Mouse (Mus musculus) adrenal gland, postnatal 10 days (tissue): ENCODE results near the gene Gm6583. TPM values are rescaled to one million over a fixed set of nuclear protein-coding genes. Genes with fewer than 3 reads are reported as not detected.
"Not testable (repeated sequence)": the region's sequence is repeated elsewhere in the genome, so short reads cannot be mapped to it uniquely, and the experiment has no call there.

Source experiments
- DNase-seq: peaks from one replicate; pipeline ENCODE4 v3.0.0; 2021; ENCODE audit warnings: mixed read lengths
- total RNA-seq, 2 experiments: library from RNA; stranded (reverse); gene quantifications; 2 replicates each; pipeline ENCODE4 v1.2.3; 2021

Gene Gm6583
- total RNA-seq, 2 experiments from 2014 or later, result 0.15 to 0.18 TPM

GRCm38 (mm10) chr5:112324637-112325545, 30.9 kb downstream of the Gm6583 start:
- DNase-seq, result peak; percentile 77

GRCm38 (mm10) chr5:112323246-112323645, 32.6 kb downstream of the Gm6583 start:
- DNase-seq, result peak; percentile 43

- DNase-seq, result no peak
Observed at GRCm38 (mm10) chr5:112321376-112321775, 34.5 kb downstream of the Gm6583 start.

- no peak for DNase-seq
Observed at GRCm38 (mm10) chr5:112320936-112321335, 34.9 kb downstream of the Gm6583 start.

DNA sequence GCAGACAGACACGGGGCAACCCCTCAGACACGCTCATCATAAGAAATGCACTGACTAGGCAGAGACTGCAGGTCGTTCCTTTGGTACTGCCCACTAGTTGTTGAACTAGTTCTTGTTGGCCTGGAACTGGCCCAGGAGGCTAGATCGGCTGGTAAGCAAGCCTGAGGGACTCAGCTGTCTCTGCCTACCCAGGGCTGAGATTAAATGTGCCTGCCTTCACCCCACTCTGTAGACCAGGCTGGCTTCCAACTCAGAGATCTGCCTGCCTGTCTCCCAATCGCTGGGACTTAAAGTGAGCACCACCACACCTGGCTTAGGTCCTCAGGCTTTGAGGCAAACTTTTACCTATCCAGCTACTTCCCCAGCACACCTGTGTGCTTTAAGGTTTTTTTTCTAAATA, 35.5 kb downstream of the Gm6583 start:
- no peak for DNase-seq

DNA sequence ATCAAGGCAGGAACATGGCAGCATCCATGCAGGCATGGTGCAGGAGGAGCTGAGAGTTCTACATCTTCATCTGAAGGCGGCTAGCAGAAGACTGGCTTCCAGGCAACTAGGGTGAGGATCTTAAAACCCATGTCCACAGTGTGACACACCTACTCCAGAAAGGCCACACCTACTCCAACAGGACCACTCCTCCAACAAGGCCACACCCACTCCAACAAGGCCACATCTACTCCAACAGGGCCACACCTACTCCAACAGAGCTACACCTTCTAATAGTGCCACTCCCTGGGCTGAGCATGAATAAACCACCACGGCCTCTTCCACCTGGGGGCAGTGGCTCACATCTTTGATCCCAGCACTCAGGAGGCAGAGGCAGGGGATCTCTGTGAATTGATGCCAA, 36.5 kb downstream of the Gm6583 start:
- not testable (repeated sequence) for DNase-seq

DNA sequence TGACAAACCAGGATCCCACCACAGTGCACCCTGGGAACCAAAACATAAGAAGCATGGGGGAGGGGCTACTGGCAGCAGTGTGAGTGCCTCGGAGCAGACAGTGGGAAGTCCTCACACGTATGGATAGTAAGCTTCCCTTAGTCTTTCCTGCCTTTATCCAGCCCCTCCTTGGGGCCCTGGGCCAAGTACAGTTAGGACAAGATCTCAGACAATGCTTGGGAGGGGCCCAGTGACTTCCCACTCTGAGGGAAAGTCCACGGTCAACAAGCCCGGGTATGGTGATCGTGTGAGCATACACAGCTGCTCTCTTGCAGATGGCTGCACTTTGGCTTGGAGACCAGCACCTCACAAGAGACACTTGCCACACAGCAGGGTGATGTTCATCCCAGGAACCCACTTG, 38.5 kb downstream of the Gm6583 start:
- DNase-seq, result no peak

DNA sequence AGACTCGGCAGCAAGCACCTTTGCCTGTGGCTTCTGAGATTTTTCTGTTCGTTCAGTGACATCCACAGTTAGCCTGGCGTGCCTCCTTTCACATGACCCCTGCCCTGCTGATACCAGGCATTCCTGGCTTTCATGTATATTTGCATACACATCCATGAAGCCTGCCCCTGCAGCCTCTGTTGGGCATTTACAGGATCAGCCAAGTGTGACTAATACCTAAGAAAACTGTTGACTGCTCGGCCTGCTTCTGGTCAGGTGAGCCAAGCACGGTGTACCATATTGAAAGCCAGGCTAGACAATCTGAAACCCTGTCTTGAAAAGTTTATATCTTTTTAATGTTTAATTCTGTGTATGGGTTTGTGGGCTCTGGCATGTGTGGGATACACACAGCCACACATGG, 39.4 kb downstream of the Gm6583 start:
- no peak for DNase-seq

- DNase-seq, result no peak
Observed at GRCm38 (mm10) chr5:112313222-112313885, 42.5 kb downstream of the Gm6583 start.

DNA sequence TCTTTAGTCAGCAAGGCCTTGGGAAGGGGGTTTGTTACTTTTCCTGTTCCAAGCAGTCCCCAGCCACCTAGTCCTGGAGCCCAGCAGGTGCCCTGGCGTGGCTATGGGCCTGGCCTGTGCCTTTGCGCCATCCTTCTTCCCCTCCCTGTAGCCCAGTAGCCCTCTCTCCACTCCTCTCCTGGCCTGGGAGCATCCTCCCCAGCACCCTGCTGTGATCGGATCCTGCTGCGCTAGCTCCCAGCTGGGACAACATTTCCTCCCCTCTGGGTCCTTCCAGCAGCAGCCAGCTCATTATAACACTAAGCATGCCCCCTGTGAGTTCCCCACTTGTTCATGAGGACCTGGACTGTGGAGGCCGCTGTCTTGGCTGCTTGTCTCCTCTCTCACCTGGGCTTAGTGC, 50.0 kb downstream of the Gm6583 start:
- DNase-seq, result no peak

Other genes with a start within 250 kb of the Gm6583 start
- gene Cryba4, start 103.5 kb downstream of the Gm6583 start, total RNA-seq, result 10 to 100 TPM in 1 of 2 experiments, 1 to 10 TPM in 1; 7.9 to 17.4 TPM
- 1 to 10 TPM; 1.4 to 2.2 TPM for gene Crybb1, start 100.2 kb downstream of the Gm6583 start, total RNA-seq
- gene Tpst2, start 79.3 kb downstream of the Gm6583 start, total RNA-seq, result 100 to 1,000 TPM; 116 to 169 TPM
- gene Tfip11, start 29.7 kb downstream of the Gm6583 start, total RNA-seq, result 10 to 100 TPM; 28.4 to 32.3 TPM
- gene Srrd, start 13.0 kb downstream of the Gm6583 start, total RNA-seq, result 10 to 100 TPM; 15.7 to 25.8 TPM
- 10 to 100 TPM; 25.7 to 29.6 TPM for gene Hps4, start 12.9 kb downstream of the Gm6583 start, total RNA-seq
- 1 to 10 TPM; 3.4 to 4.8 TPM for gene Asphd2, start 38.8 kb upstream of the Gm6583 start, total RNA-seq
- not detected for gene Gm6588, start 93.4 kb upstream of the Gm6583 start, total RNA-seq
- 1 to 10 TPM; 3.8 to 4.5 TPM for gene Sez6l, start 221.2 kb upstream of the Gm6583 start, total RNA-seq